Mouse (Mus musculus) forelimb bud, embryonic 11.5 days (tissue): ENCODE results near the gene Mta1.

Source experiments
- DNase-seq: peaks from one replicate; pipeline ENCODE4 v3.0.0-alpha.2; 2012; ENCODE audit warnings: low read depth, low spot score

The Mta1 gene

DNA sequence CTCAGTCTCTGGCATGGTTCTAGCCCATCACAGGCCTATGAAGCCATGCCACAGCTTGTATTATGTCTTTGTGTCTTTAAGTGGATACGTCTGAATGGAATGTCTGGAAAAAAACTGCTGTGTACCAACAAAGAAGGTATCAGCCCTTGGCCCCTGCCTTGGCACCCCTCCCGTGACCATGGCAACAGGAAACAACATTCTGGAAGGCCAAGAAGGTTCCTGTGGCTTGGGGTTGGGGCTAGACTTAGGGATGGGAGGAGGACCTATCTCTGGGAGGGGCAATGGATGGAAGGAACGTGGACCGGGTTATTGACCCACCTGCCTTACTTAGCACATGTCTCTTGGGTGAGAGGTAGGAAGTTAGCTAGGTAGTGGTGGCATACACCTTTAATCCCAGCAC, 51.3 kb downstream of the Mta1 start:
- no peak for DNase-seq

DNA sequence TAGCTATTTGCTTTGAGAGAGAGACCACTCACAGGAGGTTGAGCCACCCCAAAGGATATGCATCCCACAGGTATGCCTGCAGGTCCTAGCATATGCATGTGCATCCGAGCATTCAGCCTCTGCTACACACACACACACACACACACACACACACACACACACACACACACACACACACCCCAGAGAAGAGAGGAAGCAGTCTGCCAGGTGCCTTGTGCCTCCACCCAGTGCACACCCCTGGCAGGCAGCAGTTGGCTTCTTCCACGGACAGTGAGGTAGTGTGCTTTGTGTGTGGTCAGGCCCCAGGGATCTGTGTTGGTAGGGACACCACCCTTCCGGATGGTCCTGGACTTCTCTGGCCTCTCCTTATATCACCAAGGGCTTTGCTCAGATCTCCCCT, 51.8 kb downstream of the Mta1 start:
- no peak for DNase-seq

DNA sequence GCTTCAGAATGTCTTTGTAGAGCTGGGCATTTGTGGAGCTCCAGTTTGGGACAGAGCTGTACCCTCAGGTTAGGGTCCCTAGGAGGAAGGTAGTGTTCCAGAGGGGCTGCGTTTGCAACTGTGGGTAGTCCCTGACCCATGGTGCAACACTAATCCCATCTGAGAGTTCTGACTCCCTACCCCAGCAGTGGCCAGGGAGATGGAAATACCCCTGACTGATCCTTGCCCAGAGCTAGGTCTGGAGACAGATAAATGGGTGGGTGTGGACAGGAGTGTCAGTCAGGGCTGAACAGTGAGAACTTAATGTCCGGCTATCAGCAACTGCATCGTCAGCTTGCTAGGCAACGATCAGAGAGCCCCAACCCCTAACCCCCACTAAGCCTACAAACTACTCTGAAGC, 52.5 kb downstream of the Mta1 start:
- no peak for DNase-seq

DNA sequence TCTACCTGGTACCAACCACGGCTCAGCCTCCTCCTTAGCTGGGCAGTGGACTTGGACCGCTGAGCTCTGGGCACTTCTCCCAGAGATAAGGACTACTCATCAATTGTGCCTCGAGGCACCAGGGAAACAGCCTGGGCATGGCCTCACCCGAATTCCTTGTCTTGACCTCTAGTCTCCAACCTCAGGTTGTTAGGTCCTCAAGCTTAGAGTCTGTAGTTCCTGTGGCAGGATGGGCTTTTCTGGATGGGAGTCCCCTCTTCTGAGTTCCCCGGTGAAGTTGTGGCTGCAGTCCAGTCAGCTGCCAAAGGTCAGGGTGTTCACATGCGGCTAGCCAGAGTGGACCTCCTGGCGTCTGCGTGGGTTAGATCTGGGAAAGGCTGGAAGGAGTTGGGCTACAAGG, 53.0 kb downstream of the Mta1 start:
- no peak for DNase-seq

DNA sequence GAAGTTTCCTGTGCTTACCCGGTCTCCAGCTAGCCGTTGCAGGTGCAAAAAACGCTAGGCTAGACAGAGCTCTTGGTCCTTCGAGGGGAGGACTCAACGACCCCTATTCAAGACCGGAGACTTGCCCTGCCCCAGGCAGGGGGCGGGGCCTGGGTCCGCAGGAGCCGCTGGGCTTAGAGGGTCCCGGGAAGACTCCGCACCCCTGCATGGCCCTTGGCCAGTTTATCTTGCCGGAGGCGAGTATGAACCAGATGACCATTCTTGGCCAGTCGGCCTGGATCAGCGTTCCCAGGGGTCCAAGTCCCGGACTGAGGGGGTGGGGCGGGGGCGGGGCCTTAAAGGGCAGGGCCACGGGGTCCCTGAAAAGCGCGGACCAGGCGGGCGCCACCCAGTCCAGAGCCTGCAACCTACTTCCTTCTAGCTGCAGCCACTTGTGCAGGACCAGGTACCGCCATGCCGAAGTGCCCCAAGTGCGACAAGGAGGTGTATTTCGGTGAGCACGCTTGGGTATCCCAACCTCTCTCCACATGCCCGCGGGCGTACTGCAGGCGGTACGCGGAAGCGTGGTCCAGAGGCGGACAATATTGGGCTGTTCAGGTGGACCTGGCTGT, 53.7 kb downstream of the Mta1 start:
- no peak for DNase-seq

DNA sequence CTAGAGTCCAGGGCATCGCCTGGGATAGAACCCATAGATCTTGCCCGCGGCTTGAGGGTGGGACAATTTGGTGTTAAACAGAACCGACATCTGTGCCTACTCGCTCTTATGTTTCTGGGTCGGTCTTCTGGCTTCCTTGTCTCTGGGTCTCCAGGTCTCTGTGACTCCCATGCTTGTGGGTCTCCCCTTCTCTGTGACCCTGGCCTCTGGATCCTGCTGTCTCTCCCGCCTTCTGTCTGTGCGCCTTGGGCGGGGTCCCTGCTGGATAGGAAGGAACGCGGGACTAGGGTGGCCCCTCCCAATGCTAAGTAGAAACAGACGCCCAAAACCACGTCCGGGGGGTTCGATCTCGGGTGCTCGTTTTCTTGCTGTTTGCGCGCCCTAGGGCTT, 54.2 kb downstream of the Mta1 start:
- DNase-seq: no peak

DNA sequence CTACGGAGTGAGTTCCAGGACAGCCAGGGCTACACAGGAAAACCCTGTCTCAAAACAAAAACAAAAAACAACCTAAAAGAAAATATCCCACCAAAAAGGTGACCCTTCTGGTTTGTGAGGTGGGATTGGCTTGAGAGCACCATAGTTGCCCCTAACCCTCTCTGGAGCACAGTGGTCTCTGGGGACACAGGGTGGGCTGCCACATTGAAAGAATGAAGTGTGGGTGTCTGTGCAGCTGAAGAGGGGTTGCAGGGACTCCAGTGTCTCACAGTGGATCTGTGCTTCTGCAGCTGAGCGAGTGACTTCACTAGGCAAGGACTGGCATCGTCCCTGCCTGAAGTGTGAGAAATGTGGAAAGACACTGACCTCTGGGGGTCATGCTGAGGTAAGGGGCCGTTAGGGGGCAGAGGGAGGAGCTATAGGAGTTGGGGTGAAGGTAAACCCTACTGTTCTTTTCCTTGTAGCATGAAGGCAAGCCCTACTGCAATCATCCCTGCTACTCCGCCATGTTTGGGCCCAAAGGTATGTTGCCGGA, 55.0 kb downstream of the Mta1 start:
- DNase-seq: no peak

DNA sequence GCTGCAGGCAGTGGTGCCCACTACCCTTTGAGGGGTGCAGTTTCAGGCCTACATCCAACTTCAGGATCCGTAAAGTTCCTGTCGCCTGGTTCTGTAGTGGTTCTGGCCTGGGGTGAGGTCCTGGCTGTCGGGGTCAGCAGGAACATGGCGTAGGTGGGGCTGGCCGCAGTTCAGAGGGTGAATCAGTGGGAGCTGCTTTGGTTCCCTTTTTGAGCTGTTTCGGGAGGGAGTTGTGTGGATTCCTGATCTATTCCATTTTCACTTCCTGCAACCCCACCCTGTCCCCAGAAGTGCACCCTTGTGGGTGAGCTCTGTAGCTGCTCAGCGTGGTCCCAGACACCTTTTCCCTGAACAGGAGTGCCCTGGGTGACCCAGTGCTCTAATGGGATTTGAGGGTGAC, 55.9 kb downstream of the Mta1 start:
- no peak for DNase-seq

DNA sequence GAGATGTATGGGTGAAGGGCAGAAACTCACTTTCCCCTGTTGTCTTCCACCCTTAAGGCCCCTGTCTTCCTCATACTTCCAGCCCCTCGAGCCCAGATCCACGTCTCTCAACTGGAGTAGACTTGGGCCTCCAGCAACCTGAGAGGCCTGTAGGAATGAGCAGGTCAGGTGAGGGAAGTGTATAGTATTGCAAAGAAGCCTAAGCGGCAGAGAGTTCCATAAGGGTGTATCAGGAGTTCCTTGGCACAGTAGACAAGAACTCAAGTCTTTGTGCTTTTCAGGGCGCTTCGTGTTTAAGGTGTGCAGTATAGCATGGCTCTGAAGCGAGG, 56.6 kb downstream of the Mta1 start:
- no peak for DNase-seq

DNA sequence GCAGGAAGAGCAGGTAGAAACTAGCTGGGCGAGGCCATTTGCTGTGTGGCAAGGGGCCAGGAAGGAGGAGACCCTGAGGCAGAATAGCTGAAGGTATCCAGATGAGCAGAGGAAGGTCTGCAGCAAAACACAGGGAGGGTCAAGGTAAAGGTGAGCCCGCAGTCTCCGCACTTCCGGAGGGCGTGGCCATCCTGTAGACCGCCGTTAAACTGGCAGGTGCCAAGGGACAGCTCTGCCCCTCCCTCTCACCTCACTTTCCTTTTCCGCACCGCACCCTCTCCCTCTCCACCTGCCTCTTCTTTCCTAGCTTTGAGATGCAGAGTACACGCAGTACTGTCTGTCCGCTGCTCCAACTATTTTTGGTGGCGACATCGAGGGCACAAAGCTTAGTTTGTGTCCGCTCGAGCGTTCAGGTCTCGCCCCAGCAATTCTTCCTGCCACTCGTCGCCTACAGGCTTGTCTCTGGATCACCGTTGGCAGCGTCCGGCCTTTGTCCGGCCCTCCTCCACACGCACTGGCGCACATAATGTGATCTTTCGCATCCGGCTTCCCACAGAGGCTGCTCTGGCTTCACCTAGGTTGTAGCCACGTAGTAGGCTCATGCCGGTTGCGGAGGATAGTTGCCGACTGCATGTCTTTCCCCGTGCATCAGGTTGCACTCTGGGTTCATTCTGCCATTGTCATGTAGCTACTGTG, 57.1 kb downstream of the Mta1 start:
- DNase-seq: no peak

DNA sequence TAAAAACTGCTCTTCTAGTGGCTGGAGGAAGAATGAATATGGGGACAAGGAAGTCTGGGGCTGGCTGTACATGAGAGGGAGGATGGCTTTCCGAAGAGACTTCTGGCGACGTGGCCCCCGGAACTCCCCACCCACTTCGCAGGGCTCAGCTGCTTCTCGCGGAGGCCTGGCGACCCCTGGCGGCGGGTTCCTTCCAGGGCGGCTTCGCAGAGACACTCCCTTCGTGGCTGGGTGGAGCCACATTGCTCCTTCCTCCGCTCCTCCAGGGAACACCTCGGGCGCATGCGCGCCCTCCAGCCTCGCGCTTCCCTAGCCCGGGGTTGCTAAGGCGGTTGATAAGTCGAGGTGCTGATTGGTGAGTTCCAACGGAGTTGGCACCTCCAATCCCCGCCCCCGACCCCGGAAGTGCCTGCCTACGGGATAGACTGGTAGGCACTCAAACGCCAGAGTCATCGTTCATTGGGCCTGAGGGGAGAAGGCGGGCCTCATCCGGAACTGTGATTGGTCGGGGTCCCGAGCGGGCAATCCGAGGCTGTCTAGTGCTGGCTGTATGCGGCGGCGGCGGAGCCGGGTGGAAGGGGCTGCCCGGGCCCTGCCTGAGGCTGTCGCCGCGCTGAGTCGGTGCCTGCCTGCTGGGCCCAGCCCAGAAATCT, 57.9 kb downstream of the Mta1 start, which contains the start of gene Tedc1:
TSS of gene Tedc1 (plus strand) at position 535 of the 653 bp plus-strand sequence.
- peak; percentile 100 for DNase-seq

DNA sequence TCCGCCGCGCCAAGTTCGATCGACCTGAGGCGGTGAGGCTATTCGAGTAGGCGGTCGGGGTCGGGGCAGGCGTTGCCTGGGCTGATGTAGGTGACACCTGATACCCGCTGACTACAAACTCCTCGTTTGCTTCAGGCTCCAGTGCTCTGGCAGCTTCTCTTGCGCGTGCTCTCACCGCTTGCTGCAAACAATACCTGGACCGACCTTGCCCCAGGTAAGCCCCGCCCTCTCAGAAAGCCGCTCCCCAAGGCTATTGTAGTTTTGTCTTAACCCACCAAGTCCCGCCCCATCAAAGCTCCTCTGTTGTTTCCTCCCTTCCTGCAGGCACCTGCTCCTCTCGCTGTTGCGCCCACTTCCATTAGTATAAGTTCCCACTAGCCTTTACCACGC, 58.5 kb downstream of the Mta1 start:
- no peak for DNase-seq

DNA sequence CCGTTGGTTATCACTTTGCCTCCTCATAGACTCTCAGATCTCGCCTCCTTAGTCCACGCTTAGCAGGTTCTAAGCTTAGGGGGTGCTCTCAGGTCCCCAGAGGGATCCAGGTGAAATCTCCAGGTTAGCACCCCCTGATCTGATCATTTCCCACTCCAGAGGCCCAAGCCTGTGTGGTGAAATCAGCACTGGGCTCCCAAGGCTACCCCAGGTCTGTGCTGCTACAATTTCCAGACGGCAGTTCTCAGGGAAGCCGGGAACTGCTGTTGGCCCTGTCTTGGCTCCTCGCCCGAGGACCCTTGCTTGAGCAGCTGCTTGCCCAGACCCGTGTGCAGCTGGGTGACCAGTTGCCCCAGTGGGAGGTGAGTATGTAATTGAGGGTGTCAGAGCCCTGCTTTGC, 58.9 kb downstream of the Mta1 start:
- no peak for DNase-seq

DNA sequence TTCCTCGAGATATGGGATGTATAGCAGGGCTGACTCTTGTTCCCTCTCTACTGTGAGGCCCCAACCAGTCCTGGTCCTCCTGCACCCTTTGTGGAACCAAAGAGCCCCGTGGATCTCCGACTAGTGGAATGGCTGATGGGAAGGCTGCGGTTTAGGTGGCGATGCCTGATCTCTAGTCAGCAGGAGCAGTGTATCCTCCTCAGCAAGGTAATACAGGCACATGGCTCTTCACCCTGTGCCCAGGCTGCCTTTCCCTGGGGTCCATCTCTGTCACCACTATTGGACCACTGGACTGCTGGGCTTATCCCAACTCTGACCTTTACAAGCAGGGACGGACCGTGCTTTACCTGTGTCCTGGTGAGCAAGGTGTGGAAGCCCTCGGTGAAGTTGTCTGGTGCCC, 59.4 kb downstream of the Mta1 start:
- no peak for DNase-seq

DNA sequence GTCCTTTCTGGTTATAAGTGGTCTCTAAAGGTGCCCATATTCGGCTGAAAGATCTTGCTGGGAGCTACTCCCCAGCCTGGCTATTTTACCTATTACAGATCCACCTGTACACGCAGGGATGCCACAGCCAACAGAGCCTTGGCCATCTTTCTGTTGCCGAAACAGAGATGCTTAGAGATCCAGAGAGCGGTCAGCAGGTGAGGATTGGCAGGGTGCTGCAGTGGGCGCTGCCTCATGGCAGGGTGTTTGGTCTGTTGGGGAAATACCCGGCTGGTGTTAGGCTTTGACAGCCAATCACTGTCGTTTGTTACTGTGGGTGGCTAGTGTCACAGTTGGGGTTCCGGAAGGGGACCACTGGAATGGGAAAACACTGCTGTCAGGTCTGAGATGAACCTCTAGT, 59.9 kb downstream of the Mta1 start:
- no peak for DNase-seq

DNA sequence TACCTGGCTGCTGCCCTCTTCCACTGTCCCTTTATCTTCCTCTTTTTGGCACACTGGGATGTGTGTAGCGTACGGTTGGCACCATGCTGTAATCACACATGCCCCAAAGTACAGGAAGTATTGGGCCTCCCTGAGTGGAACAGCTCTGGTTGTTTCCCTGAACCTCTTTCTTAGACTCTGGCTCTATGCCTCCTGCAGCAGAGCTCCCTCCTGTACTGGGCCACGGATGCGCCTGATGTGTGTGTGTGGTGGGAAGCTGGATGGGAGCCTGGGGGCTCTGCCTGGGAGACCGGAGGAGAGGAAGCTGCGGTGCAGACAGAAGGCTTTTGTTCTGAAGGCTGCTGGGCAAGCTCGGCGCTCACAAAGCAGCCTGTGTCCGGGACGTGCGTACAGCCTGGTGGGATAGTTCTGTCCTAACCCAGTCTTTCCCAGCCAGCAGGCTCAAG, 65.5 kb downstream of the Mta1 start:
- DNase-seq: no peak

DNA sequence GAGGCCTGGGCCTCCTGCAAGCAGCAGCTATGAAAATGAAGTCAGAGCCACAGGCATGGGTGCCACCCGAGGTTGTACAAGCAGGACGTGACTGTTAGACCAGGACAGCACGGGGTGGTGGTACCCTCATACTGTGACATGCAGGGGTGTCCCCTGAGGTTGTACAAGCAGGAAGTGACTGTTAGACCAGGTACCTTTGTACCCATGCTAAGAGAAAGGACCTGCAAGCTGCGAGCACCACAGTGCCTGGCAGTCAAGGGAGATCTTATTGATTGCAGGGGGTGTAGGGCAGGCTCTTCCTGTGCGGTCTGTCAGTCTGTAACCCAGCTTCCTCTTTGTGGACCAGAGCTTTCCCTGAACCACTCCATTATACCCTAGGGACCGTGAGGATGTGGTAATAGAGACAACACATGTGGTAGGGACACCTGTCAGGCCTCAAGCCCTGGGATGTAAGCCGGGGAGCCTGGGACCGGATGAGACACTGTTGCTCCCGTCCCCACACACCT, 70.0 kb downstream of the Mta1 start:
- no peak for DNase-seq

DNA sequence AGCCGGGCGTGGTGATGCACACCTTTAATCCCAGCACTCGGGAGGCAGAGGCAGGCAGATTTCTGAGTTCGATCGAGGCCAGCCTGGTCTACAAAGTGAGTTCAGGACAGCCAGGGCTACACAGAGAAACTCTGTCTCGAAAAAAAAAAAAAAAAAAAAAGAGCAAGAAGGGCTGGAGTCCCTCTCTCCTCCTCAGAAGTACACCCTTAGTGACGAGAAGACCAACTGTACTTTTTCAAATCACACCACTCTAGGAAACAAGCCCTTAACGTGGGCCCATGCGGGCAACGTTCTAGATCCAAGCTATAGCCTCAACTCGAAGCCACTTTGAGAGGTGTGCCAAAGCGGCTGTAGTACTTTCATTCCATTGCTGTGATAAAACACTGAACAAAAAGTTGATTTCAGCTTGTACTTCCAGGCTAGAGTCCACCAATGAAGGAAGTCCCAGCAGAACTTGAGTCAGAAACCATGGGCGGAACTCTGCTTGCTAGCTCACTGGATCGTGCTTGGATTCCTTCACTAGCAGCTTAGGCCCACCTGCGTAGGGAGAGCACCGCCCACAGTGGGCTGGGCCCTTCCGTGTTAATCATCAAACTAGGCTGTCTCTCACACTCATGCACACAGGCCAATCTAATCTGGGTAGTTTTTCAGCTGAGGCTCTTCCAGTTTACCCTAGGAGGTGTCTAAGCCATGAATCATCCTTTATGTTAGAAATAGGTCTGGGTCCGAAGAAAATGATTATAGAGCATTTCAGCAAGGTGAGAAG, 79.1 kb downstream of the Mta1 start:
- no peak for DNase-seq

DNA sequence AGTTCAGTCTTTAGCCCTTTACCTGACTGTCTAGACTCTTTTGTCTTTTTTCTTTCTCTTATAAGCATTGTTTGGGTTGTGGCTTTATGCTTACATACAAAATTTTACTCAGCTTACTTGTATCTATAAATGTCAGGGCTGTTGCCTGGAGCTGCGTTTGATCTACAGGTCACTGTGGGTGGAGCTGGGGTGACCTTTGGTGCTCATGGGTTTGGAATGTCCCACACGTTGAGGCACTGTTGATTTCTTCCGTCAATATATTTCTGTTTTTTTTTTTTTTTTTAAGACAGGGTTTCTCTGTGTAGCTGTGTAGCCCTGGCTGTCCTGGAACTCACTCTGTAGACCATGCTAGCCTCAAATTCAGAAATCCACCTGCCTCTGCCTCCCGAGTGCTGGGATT, 82.9 kb downstream of the Mta1 start:
- DNase-seq: no peak

DNA sequence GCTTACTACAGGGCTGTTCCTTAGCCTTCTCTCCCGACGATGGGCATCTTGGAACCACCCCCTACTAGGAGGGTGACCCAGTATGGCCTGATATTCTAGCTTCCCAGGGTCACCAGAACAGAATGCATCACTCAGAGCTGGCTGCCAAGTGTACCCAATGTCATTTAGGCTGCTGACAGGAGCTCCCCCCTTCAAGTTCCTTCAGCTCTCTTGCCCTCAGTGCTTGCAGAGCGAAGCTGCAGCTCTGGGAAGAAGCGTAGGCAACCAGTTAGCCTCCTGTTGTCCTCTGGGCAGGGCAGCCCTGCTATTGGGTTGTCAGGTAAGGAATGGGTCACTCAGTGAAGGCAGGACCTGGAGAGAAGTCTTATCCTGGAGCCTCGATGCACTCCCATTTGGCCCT, 86.9 kb downstream of the Mta1 start:
- no peak for DNase-seq

DNA sequence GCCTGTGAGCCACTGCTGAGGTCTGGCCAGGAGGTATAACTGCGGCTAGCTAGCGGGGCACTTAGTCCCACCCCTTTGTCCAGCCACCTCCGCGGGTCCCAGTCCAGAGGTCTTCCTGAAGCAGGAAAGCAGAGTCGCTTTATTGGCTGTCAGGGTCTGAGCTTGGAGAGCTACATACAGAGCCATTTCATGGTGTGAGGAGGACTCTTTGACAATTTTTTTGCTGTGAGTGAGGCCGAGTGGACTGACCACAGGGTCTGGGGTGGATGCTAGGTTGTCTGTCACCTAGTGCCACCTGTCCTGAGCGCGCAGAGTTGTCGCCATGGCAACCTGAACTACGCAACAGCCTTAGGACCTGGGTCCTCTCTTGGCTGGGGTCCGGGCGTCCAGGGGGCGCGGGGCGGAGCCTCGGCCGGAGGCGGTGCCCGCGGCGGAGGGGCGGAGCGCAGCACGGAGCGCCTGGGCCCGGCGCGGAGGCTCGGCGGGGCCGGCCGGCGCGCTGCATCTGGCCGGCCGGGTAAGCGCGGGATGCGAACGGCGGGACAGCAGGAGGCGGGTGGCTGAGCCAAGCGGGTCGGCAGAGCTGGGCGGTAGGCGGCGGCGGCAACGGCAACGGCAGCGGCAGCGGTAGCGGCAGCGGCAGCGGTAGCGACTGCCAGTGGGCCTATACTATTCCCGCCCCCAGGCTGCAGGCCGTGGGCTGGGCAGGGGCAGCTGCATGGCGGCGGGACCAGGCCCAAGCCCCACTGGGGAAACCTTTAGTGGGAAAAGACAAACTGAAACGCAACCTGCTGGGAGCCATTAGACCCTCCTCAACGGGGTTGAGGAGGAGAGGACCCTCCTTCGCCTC, 87.6 kb downstream of the Mta1 start, which contains the start of gene Tmem121:
TSS of gene Tmem121 (plus strand) at position 489 of the 850 bp plus-strand sequence.
- DNase-seq: peak; percentile 31
